Mouse (Mus musculus): ENCODE data around the gene Pianp.
A peak's percentile ranks its signal among the peaks of the same experiment; 100 is the strongest.

The Pianp gene

DNA sequence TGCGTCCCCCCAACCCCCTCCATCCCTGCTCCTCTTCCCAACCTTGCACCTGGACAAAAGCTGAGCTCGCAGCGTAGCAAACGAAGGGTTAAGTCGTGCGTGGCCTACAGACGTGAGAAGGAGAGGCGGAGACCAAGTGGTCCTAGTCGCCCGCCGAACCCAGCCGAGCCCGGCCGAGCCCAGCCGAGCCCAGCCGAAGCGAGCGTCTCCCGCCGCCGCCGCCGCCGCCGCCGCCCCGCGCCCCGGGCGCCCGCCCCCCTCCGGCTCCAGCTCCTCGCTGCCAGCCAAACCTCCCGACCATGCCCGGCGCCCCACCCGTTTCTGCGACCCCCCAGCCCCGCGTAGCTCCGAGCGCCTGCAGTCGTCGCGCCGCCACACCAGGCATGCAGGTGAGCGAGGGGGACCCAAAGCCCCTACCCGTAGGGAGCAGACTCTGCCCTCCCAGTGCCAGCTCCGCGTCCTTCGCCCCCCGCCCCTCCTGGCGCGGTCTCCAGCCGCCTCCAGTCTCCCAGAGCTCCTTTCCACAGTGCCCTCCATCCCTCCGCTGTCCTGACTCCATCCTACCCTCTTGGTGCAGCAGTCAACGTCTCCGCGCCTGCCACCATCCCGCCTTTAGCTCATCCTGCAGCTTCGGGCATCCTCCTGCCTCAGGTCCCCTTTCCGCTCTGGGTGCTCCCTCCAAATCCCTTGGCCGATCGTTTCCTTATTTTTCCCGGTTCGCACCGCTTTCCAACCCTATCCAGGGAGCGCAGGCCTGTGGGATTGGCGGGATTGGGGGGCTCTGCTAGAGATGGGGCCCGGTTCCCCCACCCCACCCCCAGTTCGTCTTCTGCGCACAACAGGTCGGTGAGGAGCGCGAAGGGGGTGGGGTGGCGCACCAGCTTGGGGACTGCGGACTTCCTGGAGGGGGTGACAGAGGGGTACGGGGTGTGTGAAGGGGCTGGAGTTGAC lies at the start of gene Pianp:
TSS of gene Pianp (plus strand) at position 144 of the 951 bp plus-strand sequence.
- peak; percentile 68 for DNase-seq (ENCODE audit: low spot score)

DNA sequence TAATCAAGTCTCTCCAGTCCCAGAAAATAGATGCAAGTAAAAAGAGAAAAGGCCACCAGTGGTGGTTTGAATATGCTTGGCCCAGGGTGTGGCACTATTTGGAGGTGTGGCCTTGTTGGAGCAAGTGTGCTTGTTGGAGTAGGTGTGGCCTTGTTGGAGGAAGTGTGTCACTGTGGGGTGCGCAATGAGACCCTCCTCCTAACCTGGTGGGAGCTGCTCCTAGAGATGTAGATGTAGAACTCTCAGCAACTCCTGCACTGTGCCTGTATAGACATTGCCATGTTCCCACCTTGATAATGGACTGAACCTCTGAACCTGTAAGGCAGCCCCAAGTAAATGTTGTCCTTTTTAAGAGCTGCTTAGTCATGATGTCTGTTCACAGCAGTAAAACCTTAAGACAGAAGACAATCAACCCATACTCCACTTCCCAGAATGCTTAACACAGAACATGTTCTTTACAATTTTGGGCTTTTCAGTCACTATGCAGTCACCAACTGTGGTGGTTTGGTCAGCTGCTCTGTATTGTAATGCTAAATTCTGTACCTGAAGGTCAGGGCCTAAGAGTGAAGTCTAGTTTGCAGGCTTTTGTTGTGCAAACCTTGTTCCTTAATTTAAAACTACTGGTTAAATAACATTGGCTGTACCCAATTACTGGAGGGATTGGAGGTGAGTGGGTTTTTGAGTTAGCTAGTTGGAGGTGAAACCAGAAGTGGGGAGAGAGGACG lies 42.3 kb upstream of the Pianp start:
- DNase-seq (ENCODE audit: low spot score) = no peak

DNA sequence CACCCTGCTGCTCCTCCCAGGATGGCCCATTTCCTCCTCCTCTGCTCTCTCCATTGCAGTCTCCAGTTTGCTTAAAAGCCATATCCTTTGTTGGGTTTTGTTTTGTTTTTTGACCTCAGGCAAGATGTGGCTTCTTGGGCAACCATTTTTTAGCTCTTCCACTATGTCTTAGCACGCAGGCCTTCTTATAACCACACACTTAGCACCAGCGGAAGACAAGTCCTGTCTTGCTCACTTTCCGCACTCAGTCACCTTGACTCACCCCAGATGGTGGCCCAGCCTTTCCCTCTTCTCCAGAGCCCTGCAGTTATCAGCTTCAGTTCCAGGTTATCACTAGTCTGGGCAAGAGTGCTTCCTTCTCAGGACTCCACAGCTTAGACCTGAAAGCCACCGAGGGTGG lies 41.3 kb upstream of the Pianp start:
- DNase-seq (ENCODE audit: low spot score) = no peak

DNA sequence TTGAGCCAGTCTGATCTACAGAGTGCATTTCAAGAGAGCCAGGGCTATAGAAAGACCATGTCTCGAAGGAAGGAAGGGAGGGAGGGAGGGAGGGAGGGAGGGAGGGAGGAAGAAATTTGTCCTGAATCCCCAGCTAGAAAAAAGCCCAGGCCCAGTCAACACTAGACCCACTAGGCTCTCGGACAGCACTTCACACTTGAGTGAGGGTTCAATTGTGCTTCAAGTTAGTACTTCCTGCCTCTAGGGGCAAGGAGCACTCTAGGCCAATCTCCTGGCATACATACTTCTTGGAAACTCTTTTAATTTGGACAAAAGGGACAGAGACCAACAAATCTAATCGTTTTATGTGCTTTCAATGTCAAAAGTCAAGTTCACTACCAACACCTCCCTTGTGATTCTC lies 38.4 kb upstream of the Pianp start:
- DNase-seq (ENCODE audit: low spot score) = no peak

DNA sequence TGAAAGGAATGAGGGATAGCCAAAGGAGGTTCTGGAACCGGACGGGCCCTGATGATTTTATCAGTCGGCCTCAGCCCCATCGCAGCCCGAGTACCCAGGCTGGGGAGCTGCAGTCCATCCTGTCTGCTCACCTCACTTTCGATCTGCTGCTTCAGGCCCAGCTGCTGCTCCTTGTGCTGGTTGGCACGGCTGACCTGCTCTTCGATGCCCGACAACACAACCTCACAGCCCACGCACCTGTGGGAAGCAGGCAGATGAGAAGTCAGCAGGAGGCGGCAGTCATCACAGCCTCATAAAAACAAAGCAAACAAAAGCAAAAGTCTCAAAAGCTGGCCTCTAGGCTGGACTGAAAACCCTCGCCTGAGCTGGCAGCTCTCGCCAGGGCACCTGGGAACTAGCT lies 36.5 kb upstream of the Pianp start:
- DNase-seq (ENCODE audit: low spot score) = no peak

DNA sequence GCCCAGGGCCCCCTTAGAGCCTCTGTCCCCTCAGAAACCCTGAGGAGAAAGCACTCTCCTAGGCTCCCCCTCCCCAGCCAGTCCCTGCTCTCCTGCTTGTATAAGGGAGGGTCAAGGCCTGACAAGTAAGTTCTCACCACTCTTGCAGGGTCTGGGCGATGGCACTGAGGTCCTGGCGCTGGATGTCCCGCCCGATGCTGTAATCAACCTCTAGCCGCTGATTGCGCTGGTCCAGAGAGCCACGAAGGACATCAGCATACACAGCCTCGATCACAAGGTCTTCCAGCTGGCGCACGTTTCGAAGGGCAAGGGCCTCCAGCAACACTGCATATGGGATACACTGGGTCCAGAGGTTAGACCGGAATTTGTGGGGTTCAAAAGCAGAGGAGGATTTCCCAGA lies 35.5 kb upstream of the Pianp start:
- no peak for DNase-seq (ENCODE audit: low spot score)

DNA sequence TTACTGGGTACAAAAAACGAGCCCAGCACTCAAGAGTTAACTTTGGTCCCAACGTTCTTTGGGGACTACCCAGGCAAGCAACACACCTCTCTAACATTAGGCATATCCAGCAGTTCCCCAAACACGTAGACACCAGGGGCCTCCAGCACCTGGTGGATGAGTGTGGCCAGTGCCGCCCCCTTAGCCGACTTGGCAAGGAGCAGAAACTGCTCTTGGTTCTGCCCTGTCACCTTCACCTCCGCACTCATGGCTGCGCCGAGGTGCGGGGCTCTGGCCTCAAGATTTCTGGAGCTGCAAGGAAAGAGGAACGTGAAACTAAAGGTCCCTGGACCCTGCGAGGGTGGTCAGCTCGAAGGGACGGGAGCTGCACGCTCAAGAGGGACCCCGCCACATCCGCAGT lies 31.9 kb upstream of the Pianp start:
- DNase-seq (ENCODE audit: low spot score) = peak; percentile 25

DNA sequence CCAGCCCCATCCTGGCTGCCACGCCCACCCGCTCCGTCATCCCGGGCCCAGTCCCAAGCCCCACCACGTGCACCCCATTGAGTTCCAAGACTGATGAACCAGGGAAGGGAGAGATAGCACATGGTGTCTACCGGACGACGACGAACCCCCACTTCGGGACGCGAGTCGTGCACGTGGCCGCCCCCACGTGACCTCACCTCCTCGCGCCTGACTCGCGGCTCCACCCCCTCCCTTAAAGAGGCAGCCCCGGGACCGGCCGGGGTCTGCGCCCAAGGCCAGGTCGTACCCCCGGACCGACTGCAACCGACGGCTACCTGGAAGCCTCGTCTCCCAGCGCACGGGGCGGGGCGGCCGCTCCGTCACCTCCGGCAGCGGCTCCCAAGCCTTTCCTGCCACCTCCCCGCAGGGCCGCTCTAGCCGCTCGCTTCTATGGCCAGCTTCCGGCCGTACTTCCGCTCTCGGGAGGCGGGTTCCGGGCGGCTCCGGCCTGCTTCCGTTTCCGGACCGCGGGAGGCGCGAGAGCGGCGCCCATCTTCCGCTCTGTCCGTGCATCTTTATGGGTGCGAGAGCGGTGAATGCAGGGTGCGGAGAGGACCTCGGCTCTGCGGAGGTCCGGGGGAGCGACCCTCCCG lies 31.3 kb upstream of the Pianp start, which contains the start of gene Cops7a:
TSS of gene Cops7a (minus strand) at position 451 of the 632 bp plus-strand sequence.
- DNase-seq (ENCODE audit: low spot score) = peak; percentile 96

DNA sequence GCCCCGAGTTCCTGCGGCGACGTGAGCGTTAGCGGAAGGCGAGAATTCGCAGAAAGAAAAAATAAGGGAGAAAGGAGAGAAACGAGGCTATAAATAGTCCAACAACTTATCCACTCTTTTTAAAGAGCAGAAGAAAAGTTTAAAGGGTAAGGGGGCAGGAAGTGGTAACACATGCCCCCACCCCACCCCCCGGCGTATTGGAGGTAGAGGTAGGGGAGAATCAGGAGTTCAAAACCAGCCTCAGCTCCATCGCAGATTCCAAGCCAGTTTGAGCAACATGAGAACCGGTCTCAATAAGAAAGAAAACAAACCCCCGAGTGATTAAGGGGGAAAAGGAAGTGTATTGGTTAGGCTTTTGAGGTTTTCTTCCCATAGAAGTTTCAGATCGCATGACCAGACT lies 30.7 kb upstream of the Pianp start:
- no peak for DNase-seq (ENCODE audit: low spot score)

DNA sequence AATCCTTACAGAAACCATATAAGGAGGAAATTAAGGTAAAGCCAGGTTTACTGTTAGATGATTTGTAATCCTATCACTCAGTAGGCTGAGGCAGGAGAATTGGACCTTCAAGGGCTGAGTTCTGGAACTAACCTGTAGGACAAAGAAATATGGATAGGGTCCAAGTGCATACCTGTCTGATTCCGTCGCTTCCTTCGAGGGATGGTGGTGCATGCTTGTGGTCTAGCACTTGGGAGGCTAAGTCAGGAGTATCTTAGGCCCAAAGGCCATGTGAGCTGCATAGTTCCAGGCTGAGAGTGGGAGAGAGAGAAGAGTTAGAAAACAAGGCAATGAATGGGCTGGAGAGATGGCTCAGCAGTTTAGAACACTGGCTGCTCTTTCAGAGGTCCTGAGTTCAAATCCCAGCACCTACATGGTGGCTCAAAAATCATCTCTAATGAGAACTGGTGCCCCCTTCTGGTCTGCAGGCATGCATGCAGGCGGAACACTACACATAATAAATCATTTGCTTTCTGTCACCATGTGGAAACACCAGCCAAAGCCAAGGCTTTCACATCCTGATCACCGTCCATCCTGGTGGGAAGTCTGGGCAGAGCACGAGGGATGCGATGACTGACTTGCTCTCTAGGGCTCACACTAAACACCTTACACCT lies 29.9 kb upstream of the Pianp start:
- DNase-seq (ENCODE audit: low spot score) = peak; percentile 18

DNA sequence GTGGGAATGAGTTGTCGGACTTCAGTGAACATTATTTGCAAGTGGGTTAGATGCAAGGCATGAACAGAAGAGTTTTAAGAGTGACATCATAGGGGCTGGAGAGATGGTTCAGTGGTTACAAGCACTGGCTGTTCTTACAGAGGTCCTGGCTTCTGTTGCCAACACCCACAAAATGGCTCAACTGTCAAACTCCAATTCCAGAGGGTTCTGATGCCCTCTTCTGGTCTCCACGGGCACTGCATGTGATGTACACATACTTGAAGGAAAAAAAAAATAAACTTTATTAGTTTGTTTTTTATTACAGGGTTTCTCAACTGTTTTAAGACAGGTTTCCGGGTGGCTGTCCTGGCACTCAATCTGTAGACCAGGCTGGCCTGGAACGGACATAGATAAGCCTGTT lies 28.7 kb upstream of the Pianp start:
- DNase-seq (ENCODE audit: low spot score) = peak; percentile 54

DNA sequence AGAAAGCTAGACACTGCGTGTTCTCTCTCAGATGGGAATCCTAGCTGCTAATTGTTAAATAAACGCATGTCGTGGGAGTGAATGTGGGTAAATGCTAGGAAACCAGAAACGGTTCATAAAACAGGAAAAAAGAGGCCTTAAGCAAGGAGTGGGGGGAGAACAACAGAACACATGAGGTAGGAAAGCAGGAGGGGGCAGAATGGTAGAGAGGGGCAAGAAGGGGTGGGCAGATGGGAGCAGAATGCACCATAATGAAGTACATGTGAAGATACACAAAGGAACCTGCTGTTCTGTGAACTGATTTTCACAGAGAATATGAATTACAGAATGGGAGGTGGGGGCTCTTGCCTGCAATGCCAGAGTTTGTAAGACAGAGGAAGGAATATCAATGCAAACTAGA lies 4.3 kb upstream of the Pianp start:
- no peak for DNase-seq (ENCODE audit: low spot score)

DNA sequence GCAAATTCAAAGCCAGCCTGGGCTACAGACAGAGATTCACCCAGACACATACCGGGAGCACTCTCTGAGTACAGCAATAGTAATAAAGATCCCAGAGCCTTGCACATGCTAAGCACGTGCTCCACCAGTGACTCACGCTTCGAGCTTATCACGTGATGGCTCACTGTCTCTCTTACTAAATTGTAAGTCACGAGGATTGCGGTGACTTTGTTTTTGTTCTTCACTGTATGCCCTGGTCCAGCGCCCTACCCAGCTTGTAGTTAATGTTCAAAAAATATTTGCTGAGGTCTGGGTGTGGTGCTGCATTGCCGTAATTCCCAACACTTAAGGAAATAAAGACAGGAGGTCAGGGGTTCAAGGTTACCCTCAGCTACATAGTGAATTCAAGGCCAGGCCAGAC lies 3.1 kb upstream of the Pianp start:
- DNase-seq (ENCODE audit: low spot score) = no peak

DNA sequence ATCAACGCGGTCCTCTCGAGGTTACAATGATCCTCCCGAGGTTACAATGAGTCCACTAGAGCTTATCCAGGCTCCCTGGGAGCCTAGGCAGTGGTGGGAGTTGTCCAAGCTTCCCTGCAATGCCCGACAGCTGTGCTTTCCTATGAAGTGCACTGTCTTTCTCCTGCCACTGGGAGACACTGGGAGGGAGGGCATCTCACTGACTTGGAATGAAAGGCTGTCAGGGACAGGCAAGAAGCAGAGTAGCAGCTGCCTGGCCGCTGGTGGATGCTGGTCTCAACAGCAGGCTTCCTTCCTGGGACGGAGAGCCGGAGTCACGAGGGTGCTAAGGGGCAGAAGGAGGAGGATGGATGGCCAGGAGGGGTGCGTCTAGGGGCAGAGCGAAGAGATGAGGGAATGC lies 2.6 kb upstream of the Pianp start:
- no peak for DNase-seq (ENCODE audit: low spot score)

DNA sequence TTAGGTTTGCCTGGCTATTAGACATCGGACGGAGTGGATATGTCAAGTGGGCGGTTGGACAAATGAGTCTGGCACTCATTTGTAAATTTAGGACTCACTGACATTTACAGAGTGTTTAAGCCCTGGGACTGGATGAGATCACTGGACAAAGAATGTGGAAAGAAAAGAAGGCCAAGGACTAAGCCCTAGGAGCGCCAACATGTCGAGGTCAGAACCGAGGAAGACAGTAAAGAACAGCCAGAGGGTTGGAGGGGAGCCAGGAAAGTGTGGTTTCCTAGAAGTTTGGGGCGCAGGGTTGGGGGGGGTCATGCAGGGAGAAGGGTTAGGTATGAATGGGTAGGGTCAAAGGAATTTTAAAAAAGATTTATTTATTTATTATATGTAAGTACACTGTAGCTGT lies 1.2 kb upstream of the Pianp start:
- no peak for DNase-seq (ENCODE audit: low spot score)

DNA sequence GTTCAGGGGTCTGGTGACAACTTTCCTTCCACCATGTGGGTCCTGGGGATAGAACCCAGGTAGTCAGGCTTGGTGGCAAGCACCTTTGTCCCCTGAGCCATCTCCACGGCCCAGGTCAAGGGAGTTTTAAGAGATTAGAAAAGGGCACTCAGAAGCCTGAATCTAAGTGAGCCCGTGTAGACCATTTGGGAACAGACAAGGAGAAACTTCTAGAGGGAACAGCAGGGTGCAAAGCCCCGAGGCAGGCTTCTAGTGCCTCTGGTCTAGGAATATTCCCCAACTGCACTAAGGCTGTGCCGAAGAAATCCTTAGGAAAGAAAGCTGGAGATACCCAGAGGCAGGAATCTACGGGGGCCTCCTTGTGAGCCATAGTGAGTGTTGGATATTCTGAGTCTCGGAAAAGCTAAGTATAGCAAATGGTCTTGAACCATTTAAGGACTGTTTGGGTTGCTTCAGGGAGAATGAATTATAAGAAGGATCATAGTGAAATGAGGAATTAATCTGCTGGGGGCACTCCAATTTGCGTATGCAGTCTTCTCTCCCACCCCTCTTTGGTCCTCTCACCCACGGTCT lies 577 bp upstream of the Pianp start:
- DNase-seq (ENCODE audit: low spot score) = no peak

DNA sequence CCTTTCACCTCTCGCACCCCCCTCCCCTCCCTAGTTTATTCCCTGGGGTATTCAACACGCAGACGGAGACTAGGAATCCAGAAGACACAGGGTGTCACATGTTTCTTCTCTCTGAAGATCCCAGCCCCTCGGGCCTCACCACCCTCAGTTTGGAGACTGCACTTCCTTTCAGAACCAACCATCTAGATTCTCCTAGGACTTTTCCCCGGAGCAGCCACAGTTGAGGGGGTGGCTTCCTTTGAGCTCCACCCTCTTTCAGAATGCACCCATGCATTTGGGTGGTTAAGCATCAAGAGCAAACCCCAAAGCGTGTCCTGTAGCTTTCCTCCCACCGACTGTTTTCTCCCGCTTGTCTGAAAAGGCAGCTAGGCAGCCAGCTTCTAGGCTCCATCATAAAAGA lies 1.6 kb downstream of the Pianp start:
- no peak for DNase-seq (ENCODE audit: low spot score)

DNA sequence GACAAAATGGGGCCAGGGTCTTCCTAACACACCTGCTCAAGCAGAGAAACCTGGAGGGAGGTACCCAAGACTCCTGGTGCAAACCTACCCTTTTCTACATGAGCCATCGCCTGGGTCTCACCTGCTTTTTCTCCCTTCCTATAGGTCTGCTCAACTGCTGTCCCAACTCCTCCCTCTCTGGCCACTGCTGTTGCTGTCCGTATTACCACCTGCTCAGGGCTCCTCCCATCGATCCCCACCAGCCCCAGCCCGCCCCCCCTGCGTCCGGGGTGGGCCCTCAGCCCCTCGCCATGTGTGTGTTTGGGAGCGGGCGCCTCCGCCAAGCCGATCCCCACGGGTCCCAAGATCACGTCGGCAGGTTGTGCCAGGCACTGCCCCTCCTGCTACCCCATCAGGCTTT lies 2.6 kb downstream of the Pianp start:
- no peak for DNase-seq (ENCODE audit: low spot score)

DNA sequence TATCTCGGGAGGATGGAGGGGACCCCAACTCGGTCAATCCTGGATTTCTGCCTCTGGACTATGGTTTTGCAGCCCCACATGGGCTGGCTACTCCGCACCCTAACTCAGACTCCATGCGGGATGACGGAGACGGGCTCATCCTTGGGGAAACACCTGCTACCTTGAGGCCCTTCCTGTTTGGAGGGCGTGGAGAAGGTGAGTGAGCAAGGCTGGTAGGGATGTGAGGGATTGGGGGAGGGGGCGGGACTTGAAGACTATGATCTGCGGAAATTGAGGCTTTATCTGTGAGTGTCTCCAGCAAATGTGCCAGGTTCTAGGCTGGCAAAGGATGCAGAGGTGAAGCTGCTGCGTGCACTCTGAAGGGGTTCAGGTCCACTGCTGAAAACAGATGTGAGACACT lies 3.1 kb downstream of the Pianp start:
- no peak for DNase-seq (ENCODE audit: low spot score)

DNA sequence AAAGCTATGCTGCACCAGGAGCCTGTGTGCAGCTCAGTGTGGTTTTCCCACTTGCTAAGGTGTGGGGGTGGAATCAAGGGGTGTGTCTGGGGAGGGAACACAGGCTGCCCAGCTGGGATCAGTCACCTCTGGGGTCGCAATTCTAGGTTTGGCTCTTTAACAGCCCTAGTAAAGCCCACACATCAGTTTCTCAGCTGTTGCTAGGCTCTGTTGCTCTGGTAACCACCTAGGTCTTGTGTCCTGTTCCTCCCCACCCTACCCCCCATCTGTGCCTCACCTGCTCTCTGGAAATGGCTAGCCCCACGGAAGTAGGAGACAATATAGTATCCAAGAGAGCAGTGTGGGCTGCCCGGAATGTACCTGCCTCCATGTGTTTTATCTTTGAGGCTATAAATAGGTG lies 7.2 kb downstream of the Pianp start:
- DNase-seq (ENCODE audit: low spot score) = no peak

DNA sequence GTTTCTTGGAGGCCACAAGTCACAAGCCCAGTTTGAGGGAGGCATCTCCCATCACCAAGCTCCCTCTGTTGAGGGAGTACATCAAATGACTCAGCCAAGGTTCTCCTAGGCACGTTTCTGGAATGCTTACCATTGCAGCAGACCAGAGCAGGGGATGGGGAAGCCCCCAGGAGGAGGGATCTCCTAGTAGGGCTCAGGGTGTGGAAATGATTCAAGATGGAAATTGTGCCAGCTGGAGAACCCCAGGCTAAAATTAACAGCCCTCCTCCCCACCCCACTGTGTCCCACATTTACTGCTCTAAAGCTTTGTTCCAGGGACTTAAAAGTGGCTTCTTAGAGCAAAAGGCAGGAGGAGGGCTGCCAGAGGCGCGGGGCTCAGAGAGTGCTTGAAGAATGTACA lies 8.6 kb downstream of the Pianp start:
- no peak for DNase-seq (ENCODE audit: low spot score)

DNA sequence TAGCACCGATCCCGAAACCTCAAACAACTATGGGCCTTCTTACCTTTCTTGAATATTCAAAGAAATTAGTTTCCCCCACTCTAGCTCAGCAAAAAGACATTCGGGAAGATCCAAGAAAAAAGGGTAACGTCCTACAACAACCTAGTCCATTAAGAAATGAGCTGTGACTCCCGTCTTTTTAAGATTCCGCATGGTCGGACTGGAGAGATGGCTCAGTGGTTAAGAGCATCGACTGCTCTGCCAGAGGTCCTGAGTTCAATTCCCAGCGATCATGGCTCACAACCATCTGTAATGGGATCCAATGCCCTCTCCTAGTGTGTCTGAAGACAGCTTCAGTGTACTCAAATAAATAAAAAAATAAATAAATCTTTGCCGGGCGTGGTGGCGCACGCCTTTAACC lies 11.6 kb downstream of the Pianp start:
- DNase-seq (ENCODE audit: low spot score) = no peak

Data from T-cell, adult 2 months (primary cell).